Mouse (Mus musculus): ENCODE results near the gene Srd5a1. TPM values are rescaled to one million over a fixed set of nuclear protein-coding genes. Genes with fewer than 3 reads are reported as not detected.
A peak's percentile ranks its signal among the peaks of the same experiment; 100 is the strongest.

The Srd5a1 gene
- polyA plus RNA-seq, 2 experiments from 2014 or later, result 0.32 to 1.9 TPM

DNA sequence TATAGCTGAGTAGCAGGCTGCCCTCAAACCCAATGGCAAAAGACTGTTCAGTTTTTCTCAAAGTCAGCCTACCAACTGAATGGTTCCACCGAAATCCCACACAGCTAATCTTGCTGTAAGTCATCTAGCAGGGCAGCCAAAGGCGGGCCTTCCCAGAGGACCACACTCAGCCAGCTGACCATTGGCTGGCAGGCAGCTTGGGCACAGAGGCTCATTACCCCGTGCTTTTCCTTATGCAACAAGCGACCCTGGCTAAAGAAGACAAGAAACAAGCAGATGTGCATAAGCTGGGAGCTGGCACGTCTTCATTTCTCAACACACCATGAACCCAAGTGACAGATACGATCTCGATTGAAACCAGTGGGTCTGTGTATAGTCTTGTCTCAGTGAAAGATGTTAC is 73.9 kb downstream of the Srd5a1 start:
- ATAC-seq, result no peak

DNA sequence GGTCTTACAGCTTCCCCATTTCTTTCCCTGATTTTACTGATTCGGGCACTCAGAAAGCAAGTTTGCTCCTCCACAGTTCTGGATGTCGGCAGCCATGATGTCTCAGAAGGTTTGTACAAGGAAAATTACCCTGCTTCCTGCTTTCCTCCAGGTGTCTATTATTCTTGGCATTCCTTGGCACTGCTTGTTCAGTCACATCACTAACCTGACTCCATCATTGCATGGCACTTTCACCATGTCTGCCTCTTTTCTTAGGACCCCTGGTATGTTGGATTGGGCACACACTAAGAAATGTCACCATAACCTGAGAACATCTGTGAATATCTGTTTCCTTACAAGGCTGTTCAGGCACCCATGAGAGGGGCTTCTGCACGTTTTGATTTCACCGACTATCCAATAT is 75.2 kb downstream of the Srd5a1 start:
- ATAC-seq, result no peak

DNA sequence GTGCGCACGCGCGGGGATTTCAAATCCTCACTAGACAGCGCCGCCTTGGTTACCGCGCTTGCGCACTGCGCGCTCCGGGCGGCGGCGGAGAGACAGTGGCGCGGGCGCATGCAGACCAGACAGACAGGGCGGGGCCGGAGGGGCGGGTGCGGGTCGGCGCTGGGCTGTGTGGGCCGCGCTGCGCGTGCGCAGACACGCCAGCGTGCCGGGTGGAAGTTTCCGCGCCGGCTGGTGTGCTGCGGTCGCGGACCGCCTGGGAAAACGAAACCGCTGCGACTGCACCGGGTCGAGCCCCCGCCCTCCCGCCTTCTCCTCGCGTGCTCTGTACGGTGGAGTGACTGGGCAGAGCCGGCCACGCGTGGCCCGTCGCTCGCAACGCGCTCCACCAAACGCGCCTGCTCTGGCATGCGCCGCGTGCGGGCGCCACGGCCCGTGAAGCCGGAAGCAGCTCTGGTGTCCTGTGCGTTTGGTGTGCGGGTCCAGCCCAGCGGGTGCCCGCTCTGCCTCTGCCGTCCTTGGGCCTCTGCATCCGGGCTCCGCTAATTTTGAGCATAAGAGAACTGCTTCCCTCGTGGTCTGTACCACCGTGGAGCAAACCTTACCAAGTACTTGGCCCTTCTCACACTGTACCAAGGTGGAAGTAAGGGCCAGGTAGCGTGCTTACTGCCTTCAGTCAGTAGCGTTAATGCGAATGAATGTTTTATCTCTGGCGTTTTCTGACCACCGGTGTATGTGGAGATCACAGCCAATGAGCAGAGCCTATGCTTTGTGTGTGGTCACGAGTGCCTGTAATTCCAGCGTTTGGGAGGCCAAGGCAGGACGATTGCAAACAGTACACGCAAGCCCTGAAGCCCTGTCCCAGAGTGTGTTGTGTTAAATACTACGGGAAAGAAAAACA is 76.3 kb downstream of the Srd5a1 start:
- peak; percentile 73 for ATAC-seq

DNA sequence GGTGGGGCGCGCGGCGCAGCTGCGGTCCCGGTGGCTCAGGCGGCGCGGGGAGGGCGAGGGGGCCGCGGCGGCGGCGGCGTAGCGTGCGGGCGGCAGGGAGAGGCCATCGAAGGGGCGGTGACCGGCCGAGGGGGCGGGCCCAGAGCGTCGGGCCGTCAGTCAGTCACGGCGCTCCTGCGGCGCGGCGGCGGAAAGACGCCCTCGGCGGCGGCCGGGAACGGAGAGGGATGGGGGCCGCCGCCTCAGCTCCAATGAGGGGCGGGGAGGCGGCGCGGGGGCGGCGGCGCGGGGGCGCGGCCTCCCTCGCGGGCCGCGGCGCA is 76.9 kb downstream of the Srd5a1 start, which contains the start of gene Tent4a:
TSS of gene Tent4a (minus strand) at position 284 of the 320 bp plus-strand sequence.
- ATAC-seq, result peak; percentile 51

DNA sequence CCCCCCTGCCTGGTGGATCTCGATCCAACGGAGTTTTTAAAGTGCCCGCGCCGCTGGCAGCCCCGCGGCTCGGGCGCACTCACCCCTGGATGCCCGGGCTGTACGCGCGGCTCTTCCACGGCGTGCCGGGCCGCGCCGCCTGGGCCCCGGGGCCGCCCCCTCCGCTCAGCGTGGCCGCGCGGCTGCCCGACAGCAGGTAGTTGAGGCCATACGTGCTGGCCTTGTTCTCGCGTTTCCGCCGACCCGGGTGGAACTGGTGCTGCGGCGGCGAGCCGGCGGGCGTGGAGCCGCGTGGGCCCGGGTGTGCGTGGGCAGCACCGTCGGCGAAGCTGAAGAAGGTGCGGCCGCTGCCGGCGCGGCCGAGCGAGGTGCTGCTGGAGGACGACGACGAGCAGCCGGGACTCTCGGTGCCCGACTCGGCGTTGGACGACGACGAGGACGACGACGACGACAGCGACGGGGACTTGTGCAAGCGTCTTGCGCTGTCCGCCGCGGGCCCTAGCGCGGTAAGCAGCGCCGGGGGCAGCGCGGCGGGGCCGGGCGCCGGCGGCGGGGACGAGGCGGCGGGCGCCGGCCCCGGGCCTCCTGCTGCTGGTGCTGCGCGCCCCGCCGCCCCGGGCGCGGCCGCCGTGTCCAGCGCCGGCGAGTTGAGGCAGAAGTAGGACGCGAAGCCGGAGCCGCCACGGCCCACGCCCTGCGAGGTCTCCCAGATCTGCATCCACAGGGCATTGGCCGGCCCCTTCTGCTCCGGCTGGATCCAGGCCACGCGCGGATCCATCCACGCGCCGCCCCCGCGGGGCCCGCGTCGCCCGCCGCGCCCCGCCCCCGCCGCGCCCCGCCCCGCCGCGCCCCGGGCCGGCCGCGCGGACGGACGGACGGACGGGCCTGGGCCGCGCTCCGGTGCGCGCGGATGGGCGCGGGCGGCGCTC is 77.6 kb downstream of the Srd5a1 start, which contains the start of gene Nsun2:
TSS of gene Nsun2 (plus strand) at position 342 of the 929 bp plus-strand sequence.
- peak; percentile 15 for ATAC-seq

DNA sequence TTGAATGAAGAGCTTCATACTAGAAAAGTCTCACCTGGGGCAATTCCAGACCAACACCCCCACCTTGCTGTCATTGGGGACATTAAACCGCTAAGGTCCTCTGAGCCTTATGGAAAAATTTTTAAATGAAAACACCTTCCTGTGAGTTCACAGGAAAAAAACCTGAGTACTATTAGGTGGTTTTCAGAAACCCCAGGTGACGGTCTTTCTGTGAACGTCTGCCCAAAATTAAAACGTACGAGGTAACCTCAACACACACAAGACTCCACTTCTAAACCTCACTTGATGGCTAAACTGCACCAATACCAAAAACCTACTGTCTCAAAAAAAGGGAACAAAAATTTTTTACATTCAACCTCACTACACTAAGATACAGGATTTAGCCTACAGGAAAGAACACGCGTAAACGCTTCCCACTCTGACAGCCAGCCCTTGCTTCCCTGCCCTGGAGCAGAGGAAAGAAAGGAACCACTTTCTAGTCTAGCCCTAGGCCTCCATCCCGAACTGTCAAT is 78.3 kb downstream of the Srd5a1 start:
- no peak for ATAC-seq

DNA sequence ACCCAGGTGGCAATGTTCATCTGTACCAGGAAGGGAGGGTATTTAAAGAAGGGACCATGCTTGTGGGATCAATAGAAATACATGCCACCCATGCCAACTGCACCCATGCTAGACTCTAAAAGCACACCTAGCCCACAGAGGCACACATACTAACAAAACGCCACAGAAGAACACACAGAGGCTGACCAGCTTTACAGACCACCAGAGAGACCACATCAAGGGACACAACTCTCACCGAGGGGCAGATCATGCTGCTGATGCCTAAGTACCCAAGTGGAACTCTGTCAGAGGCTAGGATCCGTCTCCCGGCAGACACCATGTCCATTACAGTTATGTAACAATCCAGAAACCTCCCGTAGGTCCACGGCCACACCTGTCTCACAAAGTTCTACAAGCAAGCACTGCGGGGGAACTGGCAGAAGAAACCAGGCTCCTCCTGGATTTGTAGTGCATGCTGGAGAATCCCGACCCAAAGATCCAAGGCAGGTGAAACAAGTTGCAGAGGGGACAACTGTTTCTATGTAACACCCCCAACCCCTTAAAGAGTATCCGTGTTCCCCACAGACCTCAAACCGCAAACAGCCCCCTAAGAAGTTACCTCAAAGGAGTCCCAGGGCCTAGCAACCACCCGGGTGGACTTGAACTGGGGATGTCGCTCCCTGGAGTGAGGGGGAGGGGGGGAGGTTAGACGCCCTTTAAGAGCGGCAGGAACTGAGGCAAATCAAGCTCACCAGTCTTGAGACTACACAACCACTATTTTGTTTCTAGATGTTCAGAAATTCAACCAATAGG is 78.9 kb downstream of the Srd5a1 start:
- ATAC-seq, result no peak

DNA sequence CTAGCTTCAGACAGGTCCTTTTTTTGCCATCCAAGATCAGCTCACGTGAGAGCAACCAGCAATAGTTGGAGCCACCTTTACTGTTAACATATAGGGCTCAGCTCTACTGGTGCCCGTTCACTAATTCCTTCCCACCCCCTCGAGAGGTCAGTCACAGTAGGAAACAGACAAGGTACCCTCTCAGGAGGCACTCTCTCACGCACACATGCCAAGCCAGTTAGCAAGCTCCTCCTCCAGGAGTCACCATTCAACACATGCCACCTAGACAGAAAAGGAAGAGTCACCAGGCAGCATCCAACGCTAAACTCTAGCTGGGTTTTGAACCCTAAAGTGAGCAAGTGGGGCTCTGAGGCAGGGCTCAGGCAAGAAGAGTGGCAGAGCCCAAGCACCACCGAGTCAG is 79.8 kb downstream of the Srd5a1 start:
- ATAC-seq, result no peak

DNA sequence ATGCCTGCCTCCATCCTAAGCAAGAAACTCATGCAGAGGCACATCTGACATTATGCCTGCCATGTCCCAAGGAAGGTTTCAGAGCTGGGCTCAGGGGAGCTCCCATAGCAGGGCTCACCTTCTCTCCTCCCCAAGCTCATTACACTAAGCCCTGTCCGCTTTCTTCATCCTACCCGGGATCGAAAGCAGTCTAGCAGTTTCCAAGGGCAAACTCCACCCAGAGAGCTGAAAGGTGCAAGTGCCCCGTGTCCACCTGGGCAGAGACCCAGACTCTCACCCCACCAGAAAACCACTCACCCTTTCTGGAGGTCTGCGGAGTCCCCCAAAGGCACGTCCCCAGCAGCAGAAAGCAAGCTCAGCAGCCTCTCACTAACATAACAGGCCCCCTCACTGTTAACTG is 80.3 kb downstream of the Srd5a1 start:
- ATAC-seq, result no peak

DNA sequence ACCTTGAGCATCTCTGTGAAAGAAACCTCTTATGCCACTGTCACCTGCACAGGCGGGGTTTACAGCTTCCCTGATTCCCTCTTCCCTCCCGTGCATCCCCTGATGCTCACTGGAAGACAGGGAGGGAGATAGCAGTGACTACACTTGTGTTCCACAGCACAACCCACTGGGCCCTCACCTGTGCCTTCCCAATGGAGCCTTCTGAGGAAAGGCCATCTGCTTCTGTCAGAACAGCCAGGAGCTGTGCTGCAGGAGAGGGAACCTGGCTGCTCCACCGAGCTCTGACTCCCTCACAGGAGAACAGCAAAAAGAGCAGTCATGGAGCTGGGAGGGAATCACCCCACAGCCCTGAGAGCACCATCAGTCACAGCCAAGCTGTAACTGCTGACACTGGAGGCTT is 81.1 kb downstream of the Srd5a1 start:
- no peak for ATAC-seq

DNA sequence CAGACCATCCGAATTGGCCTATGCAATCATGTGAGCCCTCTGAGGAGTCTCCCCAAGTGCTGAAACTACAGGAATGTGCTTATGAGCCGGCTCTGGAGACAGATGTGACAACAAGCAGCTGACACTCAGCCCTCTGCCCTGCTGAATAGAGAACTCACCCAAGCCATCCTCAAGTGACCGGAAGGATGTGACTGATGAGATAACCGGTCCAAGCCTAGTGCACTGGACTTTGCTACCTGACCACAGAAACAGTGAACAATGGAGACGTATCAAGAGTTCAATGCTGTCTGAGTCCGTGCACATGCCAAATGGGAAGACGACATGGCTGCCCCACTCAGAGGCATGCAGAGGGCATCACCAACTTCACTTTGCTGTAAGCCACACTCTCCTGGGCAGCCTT is 82.7 kb downstream of the Srd5a1 start:
- ATAC-seq, result no peak

DNA sequence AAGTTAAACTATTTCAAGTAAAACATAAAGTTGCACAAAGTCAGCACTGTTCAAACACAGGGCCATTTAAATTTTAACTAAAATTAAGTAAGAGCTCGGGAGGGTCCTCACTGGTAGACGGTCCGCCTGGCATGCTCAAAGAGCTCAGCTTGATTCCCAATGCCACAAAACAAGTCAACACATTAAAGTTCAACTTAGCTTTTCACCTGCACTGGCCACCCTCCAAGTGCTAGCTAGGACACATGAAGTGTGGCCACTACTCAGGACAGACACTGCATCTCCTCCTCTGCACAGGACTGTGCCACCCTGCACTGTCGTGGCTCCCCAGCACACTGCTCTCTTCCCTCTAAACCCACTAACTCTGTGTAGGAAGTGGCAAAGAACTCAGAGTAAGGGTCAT is 85.4 kb downstream of the Srd5a1 start:
- no peak for ATAC-seq

DNA sequence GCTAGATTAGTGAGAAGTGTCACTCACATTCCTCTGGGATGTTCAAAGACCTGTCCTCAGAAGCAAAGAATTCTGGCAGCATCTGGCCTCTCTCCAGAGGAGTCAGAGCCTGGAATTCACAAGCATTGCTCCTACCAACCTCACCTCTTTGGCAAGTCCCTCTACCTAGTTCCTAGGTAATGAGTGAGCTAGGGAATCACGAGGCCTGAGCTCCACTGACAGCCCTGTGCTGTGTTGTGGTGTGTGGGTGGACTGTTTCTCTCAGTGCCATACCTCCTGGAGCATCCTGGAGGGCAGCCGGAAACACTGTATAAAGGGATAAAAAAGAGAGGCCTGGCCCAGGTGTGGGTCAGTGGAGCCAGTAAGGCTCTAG is 87.1 kb downstream of the Srd5a1 start:
- no peak for ATAC-seq

Other genes starting within 250 kb of the Srd5a1 start
- gene Nsun2, start 77.7 kb downstream of the Srd5a1 start, polyA plus RNA-seq (2017; shearing (Covaris generic)), result 10 to 100 TPM; 26.3 to 30.7 TPM
- 1 to 10 TPM; 4.4 to 5.6 TPM for gene Tent4a, start 76.8 kb downstream of the Srd5a1 start, polyA plus RNA-seq (2017; shearing (Covaris generic))
- gene Ube2ql1, start 128.4 kb upstream of the Srd5a1 start, polyA plus RNA-seq (2017; shearing (Covaris generic)), result not detected
- 100 to 1,000 TPM; 160 to 164 TPM for gene Med10, start 191.0 kb upstream of the Srd5a1 start, polyA plus RNA-seq (2017; shearing (Covaris generic))